Mouse (Mus musculus) kidney, embryonic 14.5 days (tissue): ENCODE results near the gene Tnfrsf8. TPM values are rescaled to one million over a fixed set of nuclear protein-coding genes. Genes with fewer than 3 reads are reported as not detected.
"Not testable (repeated sequence)": the region's sequence is repeated elsewhere in the genome, so short reads cannot be mapped to it uniquely, and the experiment has no call there.

ENCODE experiments used
- ATAC-seq: fragments of 200-750 bp; cut with Nextera tagmentation; 2 replicates; pipeline ENCODE4 v1.8.0; 2017; ENCODE audit warnings: moderate number of reproducible peaks, mild to moderate bottlenecking, moderate TSS enrichment, moderate library complexity; ENCODE audit not compliant: low FRiP score, low TSS enrichment
- H3K27ac ChIP-seq: fragments of 300-500 bp; sonication (generic); 2 replicates; pipeline ENCODE4 v1.5.1; 2014; ENCODE audit warnings: low read depth, mild to moderate bottlenecking, low read length, moderate library complexity, mixed read lengths
- H3K27me3 ChIP-seq: fragments of 300-500 bp; sonication (generic); 2 replicates; pipeline ENCODE4 v1.6.1; 2014; ENCODE audit warnings: mild to moderate bottlenecking, low read length; ENCODE audit not compliant: control insufficient read depth, insufficient read depth
- H3K36me3 ChIP-seq: fragments of 300-500 bp; sonication (generic); 2 replicates; pipeline ENCODE4 v1.6.1; 2014; ENCODE audit warnings: low read length, mixed read lengths; ENCODE audit not compliant: control insufficient read depth, insufficient read depth
- H3K4me1 ChIP-seq: fragments of 300-500 bp; sonication (generic); 2 replicates; pipeline ENCODE4 v1.6.1; 2014; ENCODE audit warnings: low read length, mixed read lengths; ENCODE audit not compliant: control insufficient read depth, insufficient read depth
- H3K4me2 ChIP-seq: fragments of 300-500 bp; sonication (generic); replicated peaks from 2 replicates; pipeline ENCODE4 v1.6.1; 2014; ENCODE audit warnings: low read depth, mild to moderate bottlenecking, low read length
- H3K4me3 ChIP-seq: fragments of 300-500 bp; sonication (generic); 2 replicates; pipeline ENCODE4 v1.5.1; 2014; ENCODE audit warnings: mild to moderate bottlenecking, low read length
- H3K9ac ChIP-seq: fragments of 300-500 bp; sonication (generic); 2 replicates; pipeline ENCODE4 v1.6.1; 2014; ENCODE audit warnings: low read depth, mild to moderate bottlenecking, low read length, moderate library complexity
- H3K9me3 ChIP-seq: fragments of 300-500 bp; sonication (generic); 2 replicates; pipeline ENCODE4 v1.6.1; 2016; ENCODE audit warnings: low read length; ENCODE audit not compliant: control insufficient read depth
- WGBS: fragments of 180-500 bp; shearing (Covaris S2); extraction: QIAGEN DNeasy Blood & Tissue Kit; methylation state at CpG from one replicate; pipeline ENCODE4 v1.1.7; 2014; 5-methylcytosine and 5-hydroxymethylcytosine counted together
- polyA plus RNA-seq: library from polyadenylated mRNA; unstranded; fragments of >200 nt; fragmentation: Nextera tagmentation; extraction: Ambion mirVana; gene quantifications from 2 replicates; pipeline ENCODE4 v1.2.1, GENCODE M21; 2014

Gene Tnfrsf8
- polyA plus RNA-seq, 1 experiment from 2014 or later: 0.24 TPM

GRCm38 (mm10) chr4:145316708-145317107 lies 1.7 kb upstream of the Tnfrsf8 start:
- Histone ChIP-seq H3K27ac (no peak overlapping the region), H3K27me3 (peaks cover 15% of the 10 kb centered on the region), H3K4me2 (no peak overlapping the region), H3K4me1 (no peaks in the 10 kb centered on the region), H3K36me3 (no peaks in the 10 kb centered on the region), H3K4me3 (no peak overlapping the region), H3K9me3 (no peaks in the 10 kb centered on the region), H3K9ac (no peak overlapping the region)
- no peak for ATAC-seq
- 79% methylated on average over 5 of the region's 5 CpGs for WGBS

- Histone ChIP-seq H3K27ac (no peak overlapping the region), H3K36me3 (no peaks in the 10 kb centered on the region), H3K27me3 (peaks cover 15% of the 10 kb centered on the region), H3K4me2 (no peak overlapping the region), H3K4me1 (no peaks in the 10 kb centered on the region), H3K9ac (no peak overlapping the region), H3K4me3 (no peak overlapping the region), H3K9me3 (no peaks in the 10 kb centered on the region)
- ATAC-seq: no peak
- WGBS: 80% methylated on average over 4 of the region's 4 CpGs
Observed at GRCm38 (mm10) chr4:145313966-145314365, 998 bp downstream of the Tnfrsf8 start.

GRCm38 (mm10) chr4:145313256-145313655 lies 1.7 kb downstream of the Tnfrsf8 start:
- ATAC-seq: no peak
- H3K27me3 ChIP-seq: peaks cover 15% of the 10 kb centered on the region
- WGBS: 89% methylated on average over 3 of the region's 3 CpGs

GRCm38 (mm10) chr4:145312530-145312929 lies 2.4 kb downstream of the Tnfrsf8 start:
- no peaks in the 10 kb centered on the region for H3K36me3 ChIP-seq
- H3K9ac ChIP-seq: no peak overlapping the region
- no peak overlapping the region for H3K4me3 ChIP-seq
- no peaks in the 10 kb centered on the region for H3K4me1 ChIP-seq
- peaks cover 15% of the 10 kb centered on the region for H3K27me3 ChIP-seq
- H3K9me3 ChIP-seq: no peaks in the 10 kb centered on the region
- no peak overlapping the region for H3K27ac ChIP-seq
- no peak for ATAC-seq
- WGBS: 83% methylated on average over 7 of the region's 7 CpGs
- H3K4me2 ChIP-seq: no peak overlapping the region

More at GRCm38 (mm10) chr4:145313256-145313655, 1.7 kb downstream of the Tnfrsf8 start:
- H3K4me2 ChIP-seq: no peak overlapping the region
- H3K4me3 ChIP-seq: no peak overlapping the region
- H3K36me3 ChIP-seq: no peaks in the 10 kb centered on the region
- H3K27ac ChIP-seq: no peak overlapping the region
- no peak overlapping the region for H3K9ac ChIP-seq
- no peaks in the 10 kb centered on the region for H3K9me3 ChIP-seq
- H3K4me1 ChIP-seq: no peaks in the 10 kb centered on the region

- Histone ChIP-seq H3K4me3 (no peak overlapping the region), H3K9ac (no peak overlapping the region), H3K4me1 (no peaks in the 10 kb centered on the region), H3K36me3 (no peaks in the 10 kb centered on the region), H3K27ac (no peak overlapping the region), H3K9me3 (no peaks in the 10 kb centered on the region), H3K4me2 (no peak overlapping the region), H3K27me3 (peaks cover 11% of the 10 kb centered on the region)
- 83% methylated on average over 2 of the region's 2 CpGs for WGBS
- no peak for ATAC-seq
Observed at GRCm38 (mm10) chr4:145310859-145311258, 4.1 kb downstream of the Tnfrsf8 start.

GRCm38 (mm10) chr4:145306422-145306821 lies 8.5 kb downstream of the Tnfrsf8 start:
- H3K9ac ChIP-seq: no peak overlapping the region
- H3K27ac ChIP-seq: no peak overlapping the region
- no peaks in the 10 kb centered on the region for H3K9me3 ChIP-seq
- H3K4me3 ChIP-seq: no peak overlapping the region
- no peaks in the 10 kb centered on the region for H3K36me3 ChIP-seq
- WGBS: 21% methylated on average over 4 of the region's 4 CpGs
- H3K4me1 ChIP-seq: no peaks in the 10 kb centered on the region
- no peak for ATAC-seq
- no peak overlapping the region for H3K4me2 ChIP-seq
- no peaks in the 10 kb centered on the region for H3K27me3 ChIP-seq

- 48% methylated on average over 2 of the region's 2 CpGs for WGBS
- not testable (repeated sequence) for H3K4me3 ChIP-seq, H3K36me3 ChIP-seq, ATAC-seq, H3K4me2 ChIP-seq, H3K9ac ChIP-seq, H3K27me3 ChIP-seq, H3K27ac ChIP-seq, H3K4me1 ChIP-seq, H3K9me3 ChIP-seq
Observed at GRCm38 (mm10) chr4:145305661-145306362, 9.2 kb downstream of the Tnfrsf8 start.

GRCm38 (mm10) chr4:145304109-145304508 lies 10.9 kb downstream of the Tnfrsf8 start:
- WGBS: 86% methylated on average over 4 of the region's 4 CpGs

GRCm38 (mm10) chr4:145302106-145302505 lies 12.9 kb downstream of the Tnfrsf8 start:
- Histone ChIP-seq H3K4me1 (no peaks in the 10 kb centered on the region), H3K27ac (no peak overlapping the region), H3K4me3 (no peak overlapping the region), H3K9me3 (no peaks in the 10 kb centered on the region), H3K4me2 (no peak overlapping the region), H3K27me3 (no peaks in the 10 kb centered on the region), H3K36me3 (no peaks in the 10 kb centered on the region), H3K9ac (no peak overlapping the region)
- no peak for ATAC-seq
- WGBS: 85% methylated on average over 3 of the region's 3 CpGs

More at GRCm38 (mm10) chr4:145304109-145304508, 10.9 kb downstream of the Tnfrsf8 start:
- Histone ChIP-seq H3K4me1 (no peaks in the 10 kb centered on the region), H3K4me2 (no peak overlapping the region), H3K9ac (no peak overlapping the region), H3K4me3 (no peak overlapping the region), H3K36me3 (no peaks in the 10 kb centered on the region), H3K9me3 (no peaks in the 10 kb centered on the region), H3K27me3 (no peaks in the 10 kb centered on the region), H3K27ac (no peak overlapping the region)
- ATAC-seq: no peak
